Mouse (Mus musculus) small intestine, adult 2 months (tissue): ENCODE measurements around the gene Ugt1a7c. TPM values are rescaled to one million over a fixed set of nuclear protein-coding genes. Genes with fewer than 3 reads are reported as not detected.
"Not testable (repeated sequence)": the region's sequence is repeated elsewhere in the genome, so short reads cannot be mapped to it uniquely, and the experiment has no call there.

Experiments used
- H3K27ac ChIP-seq: fragments of 200-500 bp; 2 replicates; pipeline ENCODE4 v1.5.1; 2012; ENCODE audit warnings: low read depth, low read length, control low read depth, inconsistent platforms; ENCODE audit not compliant: insufficient read depth
- H3K27me3 ChIP-seq: fragments of 200-500 bp; 2 replicates; pipeline ENCODE4 v1.6.1; 2012; ENCODE audit warnings: mild to moderate bottlenecking, moderate library complexity, low read length, inconsistent platforms; ENCODE audit not compliant: control insufficient read depth, insufficient read depth
- H3K36me3 ChIP-seq: fragments of 200-500 bp; 2 replicates; pipeline ENCODE4 v1.6.1; 2012; ENCODE audit warnings: mild to moderate bottlenecking, low read length, control low read depth, inconsistent platforms; ENCODE audit not compliant: control insufficient read depth, insufficient read depth
- H3K4me1 ChIP-seq: fragments of 200-500 bp; 2 replicates; pipeline ENCODE4 v1.6.1; 2012; ENCODE audit warnings: low read length, inconsistent platforms, mixed read lengths; ENCODE audit not compliant: control insufficient read depth, insufficient read depth, insufficient read length
- H3K4me3 ChIP-seq: fragments of 200-500 bp; 2 replicates; pipeline ENCODE4 v1.5.1; 2012; ENCODE audit warnings: low read depth, mild to moderate bottlenecking, control low read depth, inconsistent platforms, low read length, moderate library complexity
- CTCF ChIP-seq: fragments of 200-500 bp; IDR thresholded peaks from 2 replicates; pipeline ENCODE4 v1.5.1; 2012; ENCODE audit warnings: low read depth, mild to moderate bottlenecking, control low read depth, inconsistent platforms, low read length, moderate library complexity, mixed read lengths; ENCODE audit not compliant: insufficient replicate concordance, insufficient read length; ENCODE audit errors: extremely low read depth
- POLR2A ChIP-seq: fragments of 200-500 bp; IDR thresholded peaks from 2 replicates; pipeline ENCODE4 v1.6.1; 2012; ENCODE audit warnings: low read depth, mild to moderate bottlenecking, control low read depth, inconsistent platforms, low read length, moderate library complexity
- WGBS: fragments of 180-500 bp; shearing (Covaris S2); methylation state at CpG from one replicate; pipeline ENCODE4 v1.1.7; 2018; 5-methylcytosine and 5-hydroxymethylcytosine counted together
- polyA plus RNA-seq: library from polyadenylated mRNA; depleted of rRNA; stranded (reverse); fragments of >200 nt; gene quantifications from 2 replicates; pipeline ENCODE4 v1.2.3, GENCODE M21; 2012

Gene Ugt1a7c
- polyA plus RNA-seq, 1 experiment: 60.9 TPM

GRCm38 (mm10) chr1:88077128-88077527 is 17.7 kb upstream of the Ugt1a7c start:
- no peaks in the 10 kb centered on the region for H3K27me3 ChIP-seq
- 87% methylated on average over 1 of the region's 1 CpGs for WGBS
- no peak overlapping the region for H3K4me3 ChIP-seq
- H3K36me3 ChIP-seq: no peaks in the 10 kb centered on the region
- H3K4me1 ChIP-seq: no peaks in the 10 kb centered on the region
- TF ChIP-seq POLR2A (no peak), CTCF (no peak)
- H3K27ac ChIP-seq: no peak overlapping the region

- Histone ChIP-seq H3K27ac (no peak overlapping the region), H3K4me3 (no peak overlapping the region), H3K4me1 (peaks cover 7% of the 10 kb centered on the region; the same call in 1 of the 2 replicates), H3K36me3 (no peaks in the 10 kb centered on the region), H3K27me3 (no peaks in the 10 kb centered on the region)
- TF ChIP-seq CTCF: no peak
- WGBS: 76% methylated on average over 1 of the region's 1 CpGs
Observed at GRCm38 (mm10) chr1:88081670-88082069, 13.2 kb upstream of the Ugt1a7c start.

- Histone ChIP-seq H3K36me3 (no peaks in the 10 kb centered on the region), H3K4me1 (peaks cover 11% of the 10 kb centered on the region; the same call in 1 of the 2 replicates), H3K4me3 (no peak overlapping the region), H3K27ac (peak overlapping the region; percentile 46; the same call in 1 of the 2 replicates), H3K27me3 (no peaks in the 10 kb centered on the region)
- WGBS: 32% methylated on average over 1 of the region's 1 CpGs
- TF ChIP-seq POLR2A (no peak), CTCF (no peak)
Observed at GRCm38 (mm10) chr1:88086125-88086524, 8.7 kb upstream of the Ugt1a7c start.

GRCm38 (mm10) chr1:88087513-88087912 is 7.3 kb upstream of the Ugt1a7c start, which contains the start of gene Ugt1a8:
Gene Ugt1a8 (plus strand): TSS chr1:88087813.
- Histone ChIP-seq H3K27me3 (no peaks in the 10 kb centered on the region), H3K27ac (no peak within 1 kb of the TSS), H3K4me3 (no peak within 1 kb of the TSS), H3K4me1 (peaks cover 11% of the 10 kb centered on the region; the same call in 1 of the 2 replicates), H3K36me3 (no peaks in the 10 kb centered on the region)
- TF ChIP-seq CTCF (no peak), POLR2A (no peak)
- WGBS: 32% methylated on average over 3 of the region's 3 CpGs

GRCm38 (mm10) chr1:88092341-88092740 is 2.5 kb upstream of the Ugt1a7c start:
- Histone ChIP-seq H3K4me3 (no peak overlapping the region), H3K36me3 (no peaks in the 10 kb centered on the region), H3K27ac (no peak overlapping the region), H3K4me1 (peaks cover 2% of the 10 kb centered on the region; the same call in 1 of the 2 replicates), H3K27me3 (no peaks in the 10 kb centered on the region)
- TF ChIP-seq CTCF (no peak), POLR2A (no peak)

GRCm38 (mm10) chr1:88094270-88094676 is 589 bp upstream of the Ugt1a7c start:
- H3K36me3 ChIP-seq, H3K4me1 ChIP-seq, H3K27me3 ChIP-seq: not testable (repeated sequence)
- 28% methylated on average over 3 of the region's 3 CpGs for WGBS
- peak; percentile 20; the same call in 1 of the 2 replicates for TF ChIP-seq CTCF
- peak overlapping the region; percentile 79 for H3K27ac ChIP-seq
- H3K4me3 ChIP-seq: peak overlapping the region; percentile 18; the same call in 1 of the 2 replicates

- H3K27ac ChIP-seq, H3K4me3 ChIP-seq, H3K4me1 ChIP-seq, H3K27me3 ChIP-seq, H3K36me3 ChIP-seq: not testable (repeated sequence)
- 24% methylated on average over 3 of the region's 3 CpGs for WGBS
Observed at GRCm38 (mm10) chr1:88098546-88098945, 3.7 kb downstream of the Ugt1a7c start.

- 88% methylated on average over 2 of the region's 2 CpGs for WGBS
- H3K27me3 ChIP-seq, H3K4me3 ChIP-seq, H3K36me3 ChIP-seq, H3K27ac ChIP-seq: not testable (repeated sequence)
- H3K4me1 ChIP-seq: peaks cover 11% of the 10 kb centered on the region; the same call in 1 of the 2 replicates
Observed at GRCm38 (mm10) chr1:88099691-88100090, 4.8 kb downstream of the Ugt1a7c start.

GRCm38 (mm10) chr1:88103019-88103418 is 8.2 kb downstream of the Ugt1a7c start, which contains the start of gene Ugt1a6b:
Gene Ugt1a6b (plus strand): TSS chr1:88103252.
- H3K27me3 ChIP-seq, H3K4me3 ChIP-seq, H3K27ac ChIP-seq, H3K36me3 ChIP-seq: not testable (repeated sequence)
- H3K4me1 ChIP-seq: peaks cover 18% of the 10 kb centered on the region; the same call in 1 of the 2 replicates
- 43% methylated on average over 3 of the region's 3 CpGs for WGBS

- H3K27me3 ChIP-seq, H3K4me3 ChIP-seq, H3K27ac ChIP-seq, H3K36me3 ChIP-seq: not testable (repeated sequence)
- H3K4me1 ChIP-seq: peaks cover 18% of the 10 kb centered on the region; the same call in 1 of the 2 replicates
- 56% methylated on average over 5 of the region's 5 CpGs for WGBS
Observed at GRCm38 (mm10) chr1:88103697-88104468, 9.0 kb downstream of the Ugt1a7c start.
